Mouse (Mus musculus) monocyte, adult 2 months (primary cell): ENCODE results near the gene Fgf18.

Experiments
- DNase-seq, 2 experiments: peaks; one replicate each; pipeline ENCODE4 v3.0.0; 2022; ENCODE audit warnings: low spot score in 2 of 2, low read depth in 1 of 2

Gene Fgf18

GRCm38 (mm10) chr11:33119116-33119515 lies 28.1 kb downstream of the Fgf18 start:
- no peak for DNase-seq

GRCm38 (mm10) chr11:33118480-33118879 lies 28.7 kb downstream of the Fgf18 start:
- no peak for DNase-seq

GRCm38 (mm10) chr11:33115796-33116195 lies 31.4 kb downstream of the Fgf18 start:
- no peak for DNase-seq

GRCm38 (mm10) chr11:33112407-33112806 lies 34.8 kb downstream of the Fgf18 start:
- DNase-seq = no peak

- no peak for DNase-seq
These were observed 37.1 kb downstream of the Fgf18 start for GRCm38 (mm10) chr11:33110111-33110510.

GRCm38 (mm10) chr11:33107540-33107939 lies 39.7 kb downstream of the Fgf18 start:
- no peak for DNase-seq

- no peak for DNase-seq
These were observed 42.3 kb downstream of the Fgf18 start for GRCm38 (mm10) chr11:33104911-33105316.

GRCm38 (mm10) chr11:33103291-33103943 lies 43.8 kb downstream of the Fgf18 start:
- DNase-seq = no peak

- DNase-seq = no peak
These were observed 47.1 kb downstream of the Fgf18 start for GRCm38 (mm10) chr11:33100027-33100507.

- DNase-seq = no peak
These were observed 47.8 kb downstream of the Fgf18 start for GRCm38 (mm10) chr11:33099425-33099824.

GRCm38 (mm10) chr11:33098446-33098845 lies 48.8 kb downstream of the Fgf18 start:
- no peak for DNase-seq

GRCm38 (mm10) chr11:33097855-33098254 lies 49.3 kb downstream of the Fgf18 start:
- no peak for DNase-seq

GRCm38 (mm10) chr11:33089856-33090255 lies 57.3 kb downstream of the Fgf18 start:
- DNase-seq = no peak

GRCm38 (mm10) chr11:33088181-33088580 lies 59.0 kb downstream of the Fgf18 start:
- no peak for DNase-seq

GRCm38 (mm10) chr11:33086046-33086445 lies 61.2 kb downstream of the Fgf18 start:
- no peak for DNase-seq

GRCm38 (mm10) chr11:33085514-33085913 lies 61.7 kb downstream of the Fgf18 start:
- DNase-seq = no peak

GRCm38 (mm10) chr11:33085054-33085453 lies 62.1 kb downstream of the Fgf18 start:
- DNase-seq = no peak

- DNase-seq = no peak
These were observed 63.2 kb downstream of the Fgf18 start for GRCm38 (mm10) chr11:33084041-33084440.

GRCm38 (mm10) chr11:33081175-33081574 lies 66.0 kb downstream of the Fgf18 start:
- DNase-seq = no peak

- DNase-seq = no peak
These were observed 67.0 kb downstream of the Fgf18 start for GRCm38 (mm10) chr11:33080046-33080808.

- DNase-seq = no peak
These were observed 67.8 kb downstream of the Fgf18 start for GRCm38 (mm10) chr11:33079424-33079823.

GRCm38 (mm10) chr11:33078036-33078435 lies 69.2 kb downstream of the Fgf18 start:
- DNase-seq = no peak
